Mouse (Mus musculus): Measurements from ENCODE around the gene Fbxo28. TPM values are rescaled to one million over a fixed set of nuclear protein-coding genes. Genes with fewer than 3 reads are reported as not detected.

Fbxo28 gene
- total RNA-seq (2014; rRNA removed; ENCODE audit: low replicate concordance) (12.2 and 27.9 TPM in 2 replicates), polyA plus RNA-seq (2015; fragmentation: Nextera tagmentation; extraction: Ambion mirVana) (7.2 and 7.7 TPM in 2 replicates)

DNA sequence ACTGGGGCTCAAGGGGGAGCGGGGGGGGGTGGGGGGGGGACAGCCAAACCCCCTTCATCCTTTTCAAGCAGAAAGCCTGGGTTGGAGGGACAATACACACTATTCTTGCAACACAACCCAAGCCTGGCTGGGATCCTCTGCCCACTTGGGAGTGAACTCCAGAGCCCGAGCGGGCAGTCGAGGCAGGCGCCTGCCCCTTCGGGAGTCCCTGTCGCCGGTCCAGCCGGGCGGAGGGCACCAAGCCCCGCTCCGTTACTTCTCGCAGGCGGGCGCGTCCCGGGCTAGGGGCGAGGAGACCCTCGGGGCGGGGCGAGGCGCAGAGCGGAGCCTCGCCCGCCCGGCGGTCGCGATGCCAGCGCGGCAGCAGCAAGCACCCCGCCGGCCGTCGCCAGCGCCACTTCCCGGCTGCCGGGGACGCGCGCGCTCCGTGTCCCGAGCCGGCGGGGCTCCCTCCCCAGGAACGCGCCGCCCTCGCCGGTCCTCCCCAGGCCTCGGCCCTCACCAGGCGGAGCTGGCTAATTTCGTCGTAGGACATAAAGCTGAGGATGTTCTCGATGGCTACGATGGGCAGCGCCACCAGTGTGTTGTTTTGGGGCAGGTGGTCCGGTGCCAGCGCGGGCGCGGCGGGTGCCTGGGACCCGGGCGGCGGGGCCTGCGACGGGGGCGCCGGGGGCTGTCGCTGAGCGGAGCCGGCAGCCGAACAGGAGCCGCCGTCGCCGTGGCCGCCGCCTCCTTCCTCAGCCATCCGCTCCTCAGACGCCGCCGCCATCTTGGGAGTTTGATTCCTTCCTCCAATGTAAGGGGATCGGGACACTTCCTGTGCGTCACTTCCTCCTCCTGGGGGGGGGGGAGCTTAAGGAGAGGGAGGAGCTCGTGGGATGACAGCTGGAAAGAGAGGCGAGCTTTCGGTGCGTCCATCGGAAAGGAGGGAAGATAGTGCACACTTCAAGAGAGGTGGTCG lies at the start of gene Fbxo28:
Fbxo28 (minus strand) TSS at position 809 of the 961 bp plus-strand sequence.
- Histone ChIP-seq H3K4me3 (ENCODE audit: low read depth, low read length) (peak within 1 kb of the TSS; percentile 100), H3K4me2 (ENCODE audit: low read depth, low read length) (peak within 1 kb of the TSS; percentile 100), H3K4me1 (ENCODE audit: control insufficient read depth, insufficient read depth) (peaks cover 13% of the 10 kb centered on the region; the same call in 1 of the 2 replicates), H3K9ac (replicated peaks; ENCODE audit: low read depth, low read length) (peak within 1 kb of the TSS; percentile 98), H3K27me3 (ENCODE audit: control insufficient read depth, insufficient read depth, low read length) (no peaks in the 10 kb centered on the region), H3K36me3 (replicated peaks; ENCODE audit: control insufficient read depth, insufficient read depth, low read length) (no peaks in the 10 kb centered on the region), H3K9me3 (replicated peaks; ENCODE audit: control insufficient read depth, low read length) (no peaks in the 10 kb centered on the region), H3K27ac (ENCODE audit: low read depth) (peak within 1 kb of the TSS; percentile 93)
- DNase-seq (ENCODE audit: low spot score) (peak; percentile 96), ATAC-seq (ENCODE audit: insufficient read depth, low read depth) (peak; percentile 96)
- TF ChIP-seq CTCF (IDR thresholded peaks at IDR 0.05; ENCODE audit: low read depth) (no peak), EP300 (IDR thresholded peaks at IDR 0.05; ENCODE audit: low read depth) (no peak)
- under 1% methylated on average over 90 of the region's 93 CpGs for WGBS

DNA sequence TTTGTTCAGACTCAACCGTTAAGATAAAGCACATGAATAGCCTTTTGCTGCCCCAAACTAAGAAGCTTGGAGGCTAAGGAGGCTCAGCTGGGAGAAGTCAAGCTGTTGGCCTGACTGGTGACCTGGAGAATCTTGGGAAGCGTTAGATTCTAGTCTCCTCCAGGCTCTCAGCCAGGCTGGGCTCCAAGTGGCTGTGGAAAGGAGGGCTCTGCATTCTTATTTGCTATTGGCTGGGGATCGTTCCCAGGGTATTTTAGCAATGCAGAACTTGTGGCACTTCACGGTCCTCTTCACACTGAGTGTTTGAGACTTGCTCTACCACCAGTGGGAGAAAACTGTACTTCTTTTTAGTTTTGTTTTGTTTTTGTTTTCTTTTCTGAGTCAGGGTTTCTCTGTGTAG lies 47.3 kb upstream of the Fbxo28 start:
- Histone ChIP-seq H3K36me3 (replicated peaks; ENCODE audit: control insufficient read depth, insufficient read depth, low read length) (no peaks in the 10 kb centered on the region), H3K27ac (ENCODE audit: low read depth) (peak overlapping the region; percentile 5; the same call in 1 of the 2 replicates), H3K4me1 (ENCODE audit: control insufficient read depth, insufficient read depth) (peaks cover 4% of the 10 kb centered on the region; the same call in 1 of the 2 replicates), H3K4me3 (ENCODE audit: low read depth, low read length) (no peak overlapping the region), H3K4me2 (ENCODE audit: low read depth, low read length) (no peak overlapping the region), H3K9ac (replicated peaks; ENCODE audit: low read depth, low read length) (no peak overlapping the region), H3K9me3 (replicated peaks; ENCODE audit: control insufficient read depth, low read length) (no peaks in the 10 kb centered on the region), H3K27me3 (ENCODE audit: control insufficient read depth, insufficient read depth, low read length) (no peaks in the 10 kb centered on the region)
- peak; percentile 39; the same call in 1 of the 2 replicates for ATAC-seq (ENCODE audit: insufficient read depth, low read depth)
- no peak for TF ChIP-seq EP300 (IDR thresholded peaks at IDR 0.05; ENCODE audit: low read depth)
- DNase-seq (ENCODE audit: low spot score): peak; percentile 34
- WGBS: 34% methylated on average over 4 of the region's 4 CpGs

GRCm38 (mm10) chr1:182386449-182386848 lies 45.0 kb upstream of the Fbxo28 start:
- Histone ChIP-seq H3K4me3 (ENCODE audit: low read depth, low read length) (no peak overlapping the region), H3K27ac (ENCODE audit: low read depth) (no peak overlapping the region), H3K4me1 (ENCODE audit: control insufficient read depth, insufficient read depth) (peaks cover 4% of the 10 kb centered on the region; the same call in 1 of the 2 replicates), H3K36me3 (replicated peaks; ENCODE audit: control insufficient read depth, insufficient read depth, low read length) (no peaks in the 10 kb centered on the region), H3K4me2 (ENCODE audit: low read depth, low read length) (no peak overlapping the region), H3K9ac (replicated peaks; ENCODE audit: low read depth, low read length) (no peak overlapping the region), H3K9me3 (replicated peaks; ENCODE audit: control insufficient read depth, low read length) (no peaks in the 10 kb centered on the region), H3K27me3 (ENCODE audit: control insufficient read depth, insufficient read depth, low read length) (no peaks in the 10 kb centered on the region)
- TF ChIP-seq CTCF (IDR thresholded peaks at IDR 0.05; ENCODE audit: low read depth): no peak
- TF ChIP-seq EP300 (IDR thresholded peaks at IDR 0.05; ENCODE audit: low read depth): no peak
- ATAC-seq (ENCODE audit: insufficient read depth, low read depth): no peak
- 86% methylated on average over 8 of the region's 8 CpGs for WGBS
- no peak for DNase-seq (ENCODE audit: low spot score)

- Histone ChIP-seq H3K9ac (replicated peaks; ENCODE audit: low read depth, low read length) (no peak overlapping the region), H3K27ac (ENCODE audit: low read depth) (no peak overlapping the region), H3K36me3 (replicated peaks; ENCODE audit: control insufficient read depth, insufficient read depth, low read length) (no peaks in the 10 kb centered on the region), H3K4me2 (ENCODE audit: low read depth, low read length) (no peak overlapping the region), H3K4me3 (ENCODE audit: low read depth, low read length) (no peak overlapping the region), H3K27me3 (ENCODE audit: control insufficient read depth, insufficient read depth, low read length) (no peaks in the 10 kb centered on the region), H3K9me3 (replicated peaks; ENCODE audit: control insufficient read depth, low read length) (no peaks in the 10 kb centered on the region), H3K4me1 (ENCODE audit: control insufficient read depth, insufficient read depth) (no peaks in the 10 kb centered on the region)
- ATAC-seq (ENCODE audit: insufficient read depth, low read depth) (no peak), DNase-seq (ENCODE audit: low spot score) (no peak)
- no peak for TF ChIP-seq CTCF (IDR thresholded peaks at IDR 0.05; ENCODE audit: low read depth)
- no peak for TF ChIP-seq EP300 (IDR thresholded peaks at IDR 0.05; ENCODE audit: low read depth)
- WGBS: 63% methylated on average over 9 of the region's 9 CpGs
These were observed 41.7 kb upstream of the Fbxo28 start for GRCm38 (mm10) chr1:182383096-182383495.

GRCm38 (mm10) chr1:182381327-182381726 lies 39.9 kb upstream of the Fbxo28 start:
- no peaks in the 10 kb centered on the region for H3K36me3 ChIP-seq (replicated peaks; ENCODE audit: control insufficient read depth, insufficient read depth, low read length)
- no peaks in the 10 kb centered on the region for H3K9me3 ChIP-seq (replicated peaks; ENCODE audit: control insufficient read depth, low read length)
- TF ChIP-seq EP300 (IDR thresholded peaks at IDR 0.05; ENCODE audit: low read depth) (no peak), CTCF (IDR thresholded peaks at IDR 0.05; ENCODE audit: low read depth) (no peak)
- 73% methylated on average over 3 of the region's 3 CpGs for WGBS
- H3K9ac ChIP-seq (replicated peaks; ENCODE audit: low read depth, low read length): no peak overlapping the region
- no peak for ATAC-seq (ENCODE audit: insufficient read depth, low read depth)
- H3K4me2 ChIP-seq (ENCODE audit: low read depth, low read length): no peak overlapping the region
- no peak overlapping the region for H3K4me3 ChIP-seq (ENCODE audit: low read depth, low read length)
- H3K27me3 ChIP-seq (ENCODE audit: control insufficient read depth, insufficient read depth, low read length): no peaks in the 10 kb centered on the region
- no peaks in the 10 kb centered on the region for H3K4me1 ChIP-seq (ENCODE audit: control insufficient read depth, insufficient read depth)
- H3K27ac ChIP-seq (ENCODE audit: low read depth): no peak overlapping the region
- no peak for DNase-seq (ENCODE audit: low spot score)
